Mouse (Mus musculus) layer of hippocampus, postnatal 14 days (tissue): Measurements from ENCODE around the gene Zfp92. TPM values are rescaled to one million over a fixed set of nuclear protein-coding genes. Genes with fewer than 3 reads are reported as not detected.

Experiments
- DNase-seq, 2 experiments: peaks; one replicate each; pipeline ENCODE4 v3.0.0; 2021 to 2022; ENCODE audit warnings: low spot score in 2 of 2, mixed read lengths in 1 of 2
- total RNA-seq, 2 experiments: library from RNA; stranded (reverse); gene quantifications; 2 replicates each; pipeline ENCODE4 v1.2.3; 2021

Zfp92 gene
- total RNA-seq, 2 experiments from 2014 or later = 2.1 to 3.0 TPM

DNA sequence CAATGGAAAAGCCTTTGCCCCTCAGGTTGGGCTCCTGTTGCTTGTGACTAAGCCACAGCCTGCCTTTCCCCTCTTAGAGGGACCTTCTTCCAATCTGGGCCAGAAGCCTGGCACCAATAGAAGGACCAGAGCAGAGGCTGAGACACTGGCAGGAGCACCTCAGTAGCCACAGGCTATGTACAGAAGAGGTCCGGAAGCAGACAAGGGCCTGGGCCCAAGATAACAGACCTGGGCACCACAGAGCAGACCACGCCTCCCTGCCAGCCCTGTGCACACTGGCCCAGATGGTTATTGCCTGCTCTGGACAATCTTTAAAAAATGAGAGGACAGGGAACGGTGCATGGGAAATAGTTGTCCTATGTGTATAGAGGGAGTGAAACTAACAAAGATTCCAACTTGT is 60.9 kb downstream of the Zfp92 start:
- no peak for DNase-seq

DNA sequence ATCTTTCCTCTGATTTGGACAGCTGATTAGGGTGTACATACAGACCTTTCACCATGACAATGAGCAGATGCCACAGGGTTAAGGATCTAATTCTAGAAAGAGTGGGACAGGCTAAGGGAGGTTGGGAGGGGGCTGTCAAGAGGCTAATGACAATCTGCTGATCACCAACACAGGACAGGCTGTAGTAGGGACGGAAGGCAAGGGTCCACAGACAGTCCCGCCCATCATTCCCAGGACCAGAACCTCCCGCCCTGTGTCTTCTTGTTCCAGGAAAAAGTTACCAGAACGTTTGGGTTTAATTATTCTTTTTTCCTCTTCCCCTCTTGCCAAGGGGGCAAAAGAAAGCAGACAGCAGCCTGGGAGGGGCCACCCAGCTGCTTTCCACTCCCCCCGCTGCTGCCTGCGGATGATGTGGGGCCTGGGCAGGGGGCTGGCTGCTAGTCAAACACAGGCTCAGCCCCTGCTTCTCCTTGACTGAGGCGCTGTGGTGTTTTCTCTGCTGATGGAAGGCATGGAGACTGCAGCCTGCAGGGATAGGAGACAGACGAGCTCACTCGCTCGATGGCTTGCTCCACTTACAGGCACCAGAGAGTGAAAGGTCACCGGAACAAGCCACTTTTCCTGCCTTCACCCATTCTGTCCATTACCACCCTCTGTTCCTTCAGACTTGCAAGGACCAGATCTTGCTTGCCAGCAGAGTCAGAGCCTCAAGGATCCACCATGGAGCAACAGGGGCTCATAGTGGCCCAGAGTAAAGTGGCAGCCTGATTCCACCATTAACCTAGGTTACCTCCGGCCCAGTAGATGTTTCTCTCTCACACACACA is 63.7 kb downstream of the Zfp92 start:
- DNase-seq = no peak

DNA sequence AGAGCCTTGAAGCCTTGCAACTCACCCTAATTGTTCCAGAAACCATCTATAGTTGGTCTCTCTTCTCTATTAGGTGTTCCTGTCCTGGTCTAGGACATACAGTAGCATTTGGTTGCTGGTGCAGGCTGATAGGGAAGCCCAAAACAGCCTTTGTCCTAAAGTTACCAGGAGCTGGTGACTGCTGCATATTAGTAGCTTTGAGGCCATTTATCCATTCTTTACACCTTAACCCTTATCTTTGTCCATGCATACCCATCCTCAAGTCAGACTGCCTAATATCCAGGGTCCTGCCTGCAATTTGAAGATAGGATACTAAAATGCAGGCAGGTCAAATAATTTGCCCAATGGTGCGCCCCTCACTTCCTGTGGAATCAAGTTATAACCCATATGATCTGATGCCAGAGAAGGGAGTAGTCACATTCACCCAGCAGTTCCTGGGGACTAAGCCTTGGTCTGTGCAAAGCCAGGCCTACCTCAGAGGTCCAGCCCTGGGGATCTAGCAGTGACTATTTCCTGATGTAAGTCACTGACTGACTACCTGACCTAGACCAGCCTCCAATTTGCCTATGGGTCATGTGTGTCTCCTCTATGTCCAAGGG is 64.9 kb downstream of the Zfp92 start:
- no peak for DNase-seq

DNA sequence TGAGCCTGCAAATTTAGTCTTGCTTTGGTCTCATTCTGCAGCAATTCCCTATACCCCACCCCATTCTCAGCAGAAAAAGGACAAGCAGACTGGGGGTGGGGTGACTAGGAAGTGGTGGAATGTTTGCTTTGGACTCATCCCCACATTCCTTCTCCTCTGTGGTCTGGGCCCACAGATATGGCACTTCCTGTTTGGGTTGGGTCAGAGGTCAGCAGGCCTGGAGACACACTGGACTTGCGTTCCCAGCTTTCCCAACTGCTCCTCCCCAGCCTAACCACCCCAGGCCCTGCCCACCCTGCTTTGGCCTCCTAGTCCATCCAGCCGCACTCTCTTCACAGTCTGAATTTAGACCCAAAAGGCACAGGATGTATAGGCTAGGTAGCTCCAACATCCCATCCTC is 65.7 kb downstream of the Zfp92 start:
- DNase-seq = no peak

DNA sequence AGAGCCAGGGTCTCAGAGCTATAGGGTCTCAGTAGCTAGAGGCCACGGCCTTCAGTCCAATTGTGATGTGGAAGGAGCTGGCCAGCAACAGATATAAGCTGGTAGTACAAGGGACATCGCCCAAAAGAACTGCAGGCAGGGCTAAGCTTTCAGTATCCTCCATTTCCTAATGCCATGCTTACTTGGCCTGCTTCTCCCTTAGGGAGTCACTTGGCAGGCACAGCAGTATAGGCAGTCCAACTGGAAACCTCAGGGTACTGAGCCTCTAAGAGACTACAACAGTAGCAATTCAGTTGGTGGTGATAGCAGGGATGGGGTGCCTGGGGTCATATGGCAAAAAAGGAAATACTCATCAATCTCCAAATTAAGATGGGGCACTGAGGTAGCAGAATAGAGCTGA is 66.6 kb downstream of the Zfp92 start:
- DNase-seq = no peak

Other genes with a start within 250 kb of the Zfp92 start
- not detected for gene Spin2d, start 234.1 kb upstream of the Zfp92 start, total RNA-seq
- 10 to 100 TPM in 1 of 2 experiments, 1 to 10 TPM in 1; 1.4 to 14.4 TPM for gene Xlr3b, start 218.9 kb upstream of the Zfp92 start, total RNA-seq
- 1 to 10 TPM in 1 of 2 experiments, not detected in 1; 1.6 TPM for gene Xlr4b, start 196.8 kb upstream of the Zfp92 start, total RNA-seq
- gene F8a, start 182.8 kb upstream of the Zfp92 start, total RNA-seq = 10 to 100 TPM; 16.3 to 16.7 TPM
- 1 to 10 TPM in 1 of 2 experiments, not detected in 1; 1.7 TPM for gene Xlr4c, start 168.0 kb upstream of the Zfp92 start, total RNA-seq
- not detected for gene Xlr3c, start 145.7 kb upstream of the Zfp92 start, total RNA-seq
- gene Xlr5a, start 118.1 kb upstream of the Zfp92 start, total RNA-seq = not detected
- not detected for gene Xlr5c, start 118.1 kb upstream of the Zfp92 start, total RNA-seq
- gene Gm45015, start 74.3 kb upstream of the Zfp92 start, total RNA-seq = not detected
- gene Zfp275, start 68.5 kb upstream of the Zfp92 start, total RNA-seq = 10 to 100 TPM; 11.1 to 11.7 TPM
- not detected for gene Gm18336, start 12.4 kb upstream of the Zfp92 start, total RNA-seq
- not detected for gene Trex2, start 24.2 kb downstream of the Zfp92 start, total RNA-seq
- gene Haus7, start 47.9 kb downstream of the Zfp92 start, total RNA-seq = 10 to 100 TPM; 10.5 to 11.3 TPM
- 10 to 100 TPM; 26.1 to 34.2 TPM for gene Bgn, start 72.5 kb downstream of the Zfp92 start, total RNA-seq
- 100 to 1,000 TPM; 134 to 136 TPM for gene Atp2b3, start 92.0 kb downstream of the Zfp92 start, total RNA-seq
- 1 to 10 TPM in 1 of 2 experiments, under 1 TPM in 1; 0.85 to 1.0 TPM for gene Dusp9, start 228.3 kb downstream of the Zfp92 start, total RNA-seq
- 100 to 1,000 TPM; 108 to 118 TPM for gene Pnck, start 249.0 kb downstream of the Zfp92 start, total RNA-seq